Mouse (Mus musculus) A20 (cell line): Measurements from ENCODE around the gene Prl3c1.
"Not testable (repeated sequence)": the region's sequence is repeated elsewhere in the genome, so short reads cannot be mapped to it uniquely, and the experiment has no call there.

Experiments
- DNase-seq: peaks from one replicate; pipeline ENCODE4 v3.0.0-alpha.2; 2011; ENCODE audit warnings: low read depth, low spot score

Gene Prl3c1

GRCm38 (mm10) chr13:27196359-27196758 lies at the start of gene Prl3c1:
TSS of gene Prl3c1 (plus strand) at chr13:27196659.
- DNase-seq: no peak

GRCm38 (mm10) chr13:27148264-27148663 lies 48.2 kb upstream of the Prl3c1 start:
- DNase-seq: no peak

GRCm38 (mm10) chr13:27156490-27156889 lies 40.0 kb upstream of the Prl3c1 start, which contains the start of gene Prl3d3:
TSS of gene Prl3d3 (plus strand) at chr13:27156790.
- DNase-seq: not testable (repeated sequence)

- DNase-seq: no peak
Measured at GRCm38 (mm10) chr13:27241547-27241946, 45.1 kb downstream of the Prl3c1 start, which contains the start of gene Prl3b1. TSS of gene Prl3b1 (plus strand) at chr13:27241847.
